Mouse (Mus musculus) adrenal gland, adult 2 months (tissue): ENCODE measurements around the gene Npm3. TPM values are rescaled to one million over a fixed set of nuclear protein-coding genes. Genes with fewer than 3 reads are reported as not detected.
A peak's percentile ranks its signal among the peaks of the same experiment; 100 is the strongest.

Experiments used
- DNase-seq: peaks from one replicate; pipeline ENCODE4 v3.0.0; 2021
- polyA plus RNA-seq: library from polyadenylated mRNA; depleted of rRNA; stranded (reverse); fragments of >200 nt; gene quantifications from 2 replicates; pipeline ENCODE4 v1.2.3, GENCODE M21; 2012
- total RNA-seq, 2 experiments: library from RNA; stranded (reverse); gene quantifications; 2 replicates each; pipeline ENCODE4 v1.2.3; 2021

Npm3 gene
- total and polyA plus RNA-seq, 3 experiments: 26.1 to 53.3 (median 27.6) TPM

- DNase-seq: no peak
Observed at GRCm38 (mm10) chr19:45753551-45753950, 4.2 kb upstream of the Npm3 start.

- no peak for DNase-seq
Observed at GRCm38 (mm10) chr19:45751881-45752280, 2.5 kb upstream of the Npm3 start.

- DNase-seq: no peak
Observed at GRCm38 (mm10) chr19:45748691-45749242, 624 bp downstream of the Npm3 start.

- no peak for DNase-seq
Observed at GRCm38 (mm10) chr19:45748206-45748605, 1.2 kb downstream of the Npm3 start.

GRCm38 (mm10) chr19:45747028-45747867, 2.1 kb downstream of the Npm3 start:
- peak; percentile 84 for DNase-seq

GRCm38 (mm10) chr19:45746153-45747020, 3.0 kb downstream of the Npm3 start:
- peak; percentile 76 for DNase-seq

GRCm38 (mm10) chr19:45745344-45746152, 3.8 kb downstream of the Npm3 start:
- DNase-seq: no peak

GRCm38 (mm10) chr19:45743619-45744018, 5.8 kb downstream of the Npm3 start:
- DNase-seq: no peak

GRCm38 (mm10) chr19:45742984-45743575, 6.3 kb downstream of the Npm3 start:
- no peak for DNase-seq

- DNase-seq: no peak
Observed at GRCm38 (mm10) chr19:45742218-45742983, 7.0 kb downstream of the Npm3 start, which contains the start of gene Fgf8. Fgf8 (minus strand) TSS chr19:45742915.

- no peak for DNase-seq
Observed at GRCm38 (mm10) chr19:45741431-45742217, 7.8 kb downstream of the Npm3 start.

GRCm38 (mm10) chr19:45740817-45741216, 8.6 kb downstream of the Npm3 start:
- DNase-seq: no peak

- no peak for DNase-seq
Observed at GRCm38 (mm10) chr19:45740233-45740632, 9.2 kb downstream of the Npm3 start.

GRCm38 (mm10) chr19:45738521-45738920, 10.9 kb downstream of the Npm3 start:
- no peak for DNase-seq

- DNase-seq: no peak
Observed at GRCm38 (mm10) chr19:45737846-45738484, 11.4 kb downstream of the Npm3 start.

GRCm38 (mm10) chr19:45737208-45737845, 12.1 kb downstream of the Npm3 start:
- no peak for DNase-seq

- DNase-seq: peak; percentile 51
Observed at GRCm38 (mm10) chr19:45736855-45737207, 12.6 kb downstream of the Npm3 start.

- DNase-seq: no peak
Observed at GRCm38 (mm10) chr19:45736241-45736640, 13.2 kb downstream of the Npm3 start.

GRCm38 (mm10) chr19:45734762-45735161, 14.6 kb downstream of the Npm3 start:
- no peak for DNase-seq
